Mouse (Mus musculus): ENCODE data around the gene Adamts17.

The Adamts17 gene

DNA sequence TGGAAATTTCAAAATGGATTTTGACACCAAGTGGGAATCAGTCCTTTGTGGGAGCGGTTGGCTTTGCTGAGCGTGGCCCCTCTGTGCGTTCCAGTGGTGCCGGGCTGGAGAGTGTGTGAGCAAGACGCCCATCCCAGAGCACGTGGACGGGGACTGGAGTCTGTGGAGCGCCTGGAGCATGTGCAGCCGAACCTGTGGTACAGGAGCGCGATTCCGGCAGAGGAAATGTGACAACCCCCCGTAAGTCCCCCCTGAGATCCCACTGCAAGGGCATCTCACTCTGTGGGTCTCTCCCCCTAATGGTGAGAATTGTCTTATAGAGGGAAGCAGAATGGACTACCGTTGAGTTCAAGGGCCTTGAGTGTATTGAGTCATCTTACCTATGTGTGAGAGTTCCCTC lies 189.9 kb downstream of the Adamts17 start:
- DNase-seq (ENCODE audit: low read depth, low spot score), result no peak

GRCm38 (mm10) chr7:67031284-67031683 lies 191.7 kb downstream of the Adamts17 start:
- no peak for DNase-seq (ENCODE audit: low read depth, low spot score)

GRCm38 (mm10) chr7:67032616-67033015 lies 193.1 kb downstream of the Adamts17 start:
- DNase-seq (ENCODE audit: low read depth, low spot score), result no peak

DNA sequence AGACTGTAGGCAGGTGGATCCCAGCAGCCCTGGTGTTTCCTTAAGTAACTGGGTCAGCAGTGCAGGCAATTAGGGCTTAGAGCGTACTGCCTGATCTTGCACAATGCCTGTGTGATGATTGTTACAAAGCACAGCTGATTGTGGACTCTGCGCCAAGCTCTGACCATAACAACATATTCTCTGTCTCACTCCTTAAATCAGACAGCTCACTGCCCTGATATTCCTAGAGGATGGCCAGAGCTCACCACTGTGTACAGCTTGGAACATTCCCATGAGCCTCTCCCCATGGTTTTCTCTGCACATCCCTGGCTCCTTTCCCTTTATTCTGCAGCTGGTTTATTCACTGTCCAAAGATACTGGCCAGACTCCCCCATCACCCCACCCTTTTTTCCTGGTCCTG lies 194.8 kb downstream of the Adamts17 start:
- no peak for DNase-seq (ENCODE audit: low read depth, low spot score)

- no peak for DNase-seq (ENCODE audit: low read depth, low spot score)
Measured at GRCm38 (mm10) chr7:67035246-67035645, 195.7 kb downstream of the Adamts17 start.

DNA sequence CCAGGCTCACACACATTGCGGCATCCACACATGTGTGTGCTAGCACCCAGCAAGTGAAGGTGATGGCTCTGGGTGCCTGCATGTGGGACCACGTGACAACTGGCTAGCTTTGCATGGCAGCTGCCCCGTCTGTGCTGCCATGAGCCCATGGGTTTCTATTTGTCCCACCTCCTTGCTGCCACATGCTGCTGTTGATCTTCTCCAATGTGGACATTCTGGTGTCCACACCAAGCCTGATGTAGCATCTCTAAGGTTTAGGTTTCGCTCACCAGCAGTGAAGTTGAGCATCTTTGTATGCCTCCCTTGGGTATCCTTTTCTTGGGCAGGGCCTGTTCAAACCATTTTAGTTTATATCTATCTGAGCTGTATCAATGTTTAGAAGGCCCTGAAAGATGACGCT lies 196.1 kb downstream of the Adamts17 start:
- DNase-seq (ENCODE audit: low read depth, low spot score), result no peak

GRCm38 (mm10) chr7:67036502-67037485 lies 197.3 kb downstream of the Adamts17 start:
- no peak for DNase-seq (ENCODE audit: low read depth, low spot score)

- DNase-seq (ENCODE audit: low read depth, low spot score), result no peak
Measured at GRCm38 (mm10) chr7:67037726-67038520, 198.4 kb downstream of the Adamts17 start.

DNA sequence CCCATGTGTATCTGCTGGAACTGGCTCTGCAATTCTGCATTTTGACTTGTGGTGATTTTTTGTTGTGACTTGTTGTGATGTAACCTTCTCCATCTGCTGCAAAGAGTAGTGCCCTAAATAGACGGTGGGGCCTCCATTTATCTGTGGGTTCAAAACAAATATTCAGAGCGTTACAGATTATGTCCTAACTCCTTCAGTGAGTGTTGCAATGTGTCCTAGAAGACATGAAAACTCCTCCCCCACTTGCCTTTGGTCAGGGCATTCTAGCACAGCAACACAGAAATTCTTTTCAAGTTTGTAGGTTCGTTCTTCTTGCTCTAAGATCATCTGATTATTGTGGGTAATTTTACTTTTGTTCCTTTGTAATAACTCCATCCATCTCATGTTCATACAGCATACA lies 199.6 kb downstream of the Adamts17 start:
- no peak for DNase-seq (ENCODE audit: low read depth, low spot score)

GRCm38 (mm10) chr7:67039861-67040260 lies 200.3 kb downstream of the Adamts17 start:
- no peak for DNase-seq (ENCODE audit: low read depth, low spot score)

DNA sequence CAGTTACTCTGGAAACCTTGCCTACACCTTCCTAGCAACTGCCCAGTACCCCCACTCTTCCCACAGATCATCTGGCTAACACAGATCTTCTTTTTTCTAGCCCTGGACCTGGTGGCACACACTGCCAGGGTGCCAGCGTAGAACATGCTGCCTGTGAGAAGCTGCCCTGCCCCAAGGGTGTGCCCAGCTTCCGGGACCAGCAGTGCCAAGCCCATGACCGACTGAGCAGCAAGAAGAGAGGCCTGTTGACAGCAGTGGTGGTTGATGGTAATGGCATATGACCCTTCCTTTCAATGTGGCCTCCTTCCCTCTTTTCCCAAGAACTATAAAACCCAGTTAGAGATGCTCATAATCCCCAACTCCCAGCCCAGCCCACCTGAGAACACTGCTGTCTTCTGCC lies 202.2 kb downstream of the Adamts17 start:
- no peak for DNase-seq (ENCODE audit: low read depth, low spot score)

DNA sequence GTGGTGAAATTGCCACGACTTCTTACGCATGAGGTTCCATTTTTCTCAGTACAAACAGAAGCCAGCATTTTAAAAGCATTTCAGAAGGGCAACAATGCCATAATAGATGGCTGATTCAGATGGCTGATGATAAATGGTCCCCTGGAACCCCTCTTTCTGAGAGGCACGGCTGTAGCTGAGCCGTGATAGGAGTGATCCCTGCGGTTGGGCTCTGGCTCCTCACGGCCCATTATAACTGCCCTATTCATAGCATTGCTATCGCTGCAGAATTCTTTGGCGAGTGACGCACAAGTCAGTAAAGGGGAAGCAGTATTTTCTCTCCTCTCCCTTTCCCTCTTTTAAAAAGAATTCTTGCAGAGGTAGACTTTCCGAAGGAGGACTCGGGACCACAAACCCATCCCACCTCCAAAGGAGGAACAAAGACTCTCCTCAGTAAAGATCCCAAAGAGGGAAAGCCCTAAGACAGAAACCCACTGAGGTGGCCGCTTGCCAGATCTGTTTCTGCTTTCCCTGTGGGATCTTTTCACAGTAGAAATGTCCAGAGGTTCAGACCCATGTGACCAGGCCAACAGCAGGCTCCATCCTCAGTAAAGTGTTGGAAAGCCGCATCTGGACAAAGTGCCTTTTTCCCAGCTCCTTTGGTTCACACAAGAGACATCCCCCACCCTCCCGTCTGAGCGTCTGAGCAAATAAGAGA lies 204.7 kb downstream of the Adamts17 start:
- no peak for DNase-seq (ENCODE audit: low read depth, low spot score)

DNA sequence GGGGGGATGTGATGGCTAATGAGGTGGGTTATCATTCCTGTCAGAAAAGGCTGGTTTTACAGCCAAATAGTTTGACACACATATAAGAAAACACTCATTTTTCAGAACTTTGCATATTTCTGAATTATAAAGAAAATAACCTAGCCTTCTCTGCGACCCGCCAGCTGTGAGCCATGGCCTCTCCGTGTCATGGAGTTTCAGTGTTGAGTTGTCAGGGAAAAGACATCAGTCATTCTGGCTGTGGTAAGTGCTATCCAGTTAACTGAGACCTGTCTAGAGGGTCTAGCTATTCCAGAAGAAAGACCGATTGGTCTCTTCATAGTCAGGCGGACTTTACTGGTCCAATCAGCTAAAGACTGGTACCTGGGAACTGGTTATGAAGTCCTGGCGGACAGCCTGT lies 205.7 kb downstream of the Adamts17 start:
- no peak for DNase-seq (ENCODE audit: low read depth, low spot score)

DNA sequence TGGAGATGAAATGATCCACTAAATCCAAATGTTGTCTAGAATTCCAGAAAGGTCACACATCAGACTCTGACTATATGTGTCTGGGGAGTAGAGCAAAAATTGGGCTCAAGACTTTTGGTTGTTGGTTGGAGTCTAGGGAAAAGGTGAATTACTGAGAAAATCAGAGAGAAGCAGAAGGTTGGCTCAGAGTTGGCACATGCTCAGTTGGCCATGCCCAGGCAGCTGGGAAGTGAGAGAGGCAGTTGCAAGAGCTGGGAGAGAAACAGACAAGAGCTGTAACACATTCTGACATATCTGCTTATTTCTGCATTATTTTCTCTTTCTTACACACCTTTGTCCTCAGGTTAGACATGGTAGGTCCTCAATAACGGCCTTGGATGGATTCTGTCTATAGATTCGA lies 209.7 kb downstream of the Adamts17 start:
- DNase-seq (ENCODE audit: low read depth, low spot score), result no peak

GRCm38 (mm10) chr7:67050424-67050823 lies 210.9 kb downstream of the Adamts17 start:
- DNase-seq (ENCODE audit: low read depth, low spot score), result no peak

DNA sequence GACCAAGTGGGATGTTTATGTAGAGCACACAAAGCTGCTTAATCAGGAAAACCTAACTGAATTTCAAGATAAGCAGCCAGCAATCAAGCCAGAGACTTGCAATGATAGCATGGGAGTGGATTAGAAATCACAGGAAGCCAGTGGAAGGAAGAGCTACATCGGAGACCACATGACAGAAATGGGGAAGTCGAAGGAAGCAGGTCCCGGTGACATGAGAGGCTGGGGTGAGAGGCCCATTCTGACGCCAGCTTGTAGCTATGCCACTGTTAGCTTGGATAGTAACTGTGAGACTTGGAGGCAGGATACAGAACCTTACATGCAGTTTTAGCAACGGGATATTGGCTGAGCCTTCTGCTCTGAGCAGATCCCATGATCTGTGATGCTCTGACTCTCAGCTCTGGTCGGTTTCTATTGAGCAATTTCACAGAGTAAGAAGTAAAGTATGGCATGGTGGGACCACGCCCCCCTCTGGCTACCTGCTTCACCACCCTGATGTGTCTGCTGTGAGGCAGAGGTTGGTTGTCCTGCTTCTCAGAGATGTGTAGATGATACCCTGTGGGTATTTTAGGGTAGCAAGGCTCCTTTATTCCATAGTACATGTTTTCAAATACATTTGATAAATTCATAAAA lies 211.7 kb downstream of the Adamts17 start:
- DNase-seq (ENCODE audit: low read depth, low spot score), result no peak

DNA sequence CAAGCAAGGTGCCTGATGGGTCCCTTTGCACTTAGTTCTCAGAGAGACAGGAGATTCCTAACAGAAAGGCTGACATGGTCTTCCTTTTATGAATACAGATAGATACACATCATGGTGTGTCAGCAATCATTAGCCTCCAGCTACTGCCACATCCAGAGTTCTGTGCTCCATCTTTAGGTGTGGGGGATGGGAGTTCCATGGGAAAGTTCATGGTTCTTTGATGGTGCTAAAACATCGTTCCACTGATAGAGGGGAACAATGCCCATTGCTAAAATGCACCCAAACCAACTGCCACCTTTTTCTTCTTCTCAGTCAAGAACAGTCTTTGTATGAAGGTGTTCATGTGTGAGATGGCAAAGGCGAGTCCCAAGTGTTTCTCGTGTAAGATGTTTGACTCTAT lies 215.3 kb downstream of the Adamts17 start:
- DNase-seq (ENCODE audit: low read depth, low spot score), result no peak

DNA sequence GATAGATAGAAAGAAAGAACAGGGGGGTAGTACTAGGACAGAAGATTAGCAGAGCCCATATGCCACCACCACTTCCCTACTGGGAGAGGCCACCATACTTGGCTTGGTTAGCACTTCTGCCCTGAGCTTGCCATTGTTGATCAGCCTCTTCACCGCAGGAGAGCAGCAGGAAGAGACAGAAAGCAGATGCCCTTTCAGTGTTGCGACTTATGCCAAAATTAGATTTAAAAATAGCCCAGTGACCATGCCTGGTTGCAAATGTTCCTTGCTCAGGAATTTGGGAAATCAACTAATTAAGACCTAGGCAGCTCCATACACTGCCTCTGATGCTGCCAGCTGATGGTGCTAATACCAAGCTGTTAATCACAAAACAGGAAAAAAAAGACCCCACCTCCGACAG lies 216.0 kb downstream of the Adamts17 start:
- DNase-seq (ENCODE audit: low read depth, low spot score), result no peak

DNA sequence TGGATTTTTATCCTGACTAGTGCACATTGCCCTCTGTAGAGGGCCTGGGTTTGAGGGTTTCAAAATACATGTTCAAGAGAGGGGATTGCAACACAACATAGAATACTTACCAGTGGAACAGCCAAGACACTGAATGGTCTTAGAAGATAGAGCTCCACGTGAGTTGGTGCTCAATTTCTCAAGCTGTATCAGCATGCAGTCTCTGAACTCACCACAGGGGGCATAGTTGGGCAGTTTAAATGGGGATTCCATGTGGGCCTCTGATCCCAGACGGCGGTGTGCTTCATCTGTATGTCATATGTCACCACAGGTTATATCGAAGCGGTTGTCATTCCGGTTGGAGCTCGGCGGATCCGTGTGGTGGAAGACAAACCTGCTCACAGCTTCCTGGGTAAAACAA lies 222.2 kb downstream of the Adamts17 start:
- no peak for DNase-seq (ENCODE audit: low read depth, low spot score)

GRCm38 (mm10) chr7:67062571-67062970 lies 223.0 kb downstream of the Adamts17 start:
- no peak for DNase-seq (ENCODE audit: low read depth, low spot score)

- DNase-seq (ENCODE audit: low read depth, low spot score), result no peak
Measured at GRCm38 (mm10) chr7:67064627-67065305, 225.2 kb downstream of the Adamts17 start.

Data from embryo, embryonic 11.5 days (tissue).